Mouse (Mus musculus): ENCODE data around the gene Gm7544. TPM values are rescaled to one million over a fixed set of nuclear protein-coding genes. Genes with fewer than 3 reads are reported as not detected.
"Not testable (repeated sequence)": the region's sequence is repeated elsewhere in the genome, so short reads cannot be mapped to it uniquely, and the experiment has no call there.

The Gm7544 gene
- total RNA-seq, 2 experiments from 2014 or later = not detected

DNA sequence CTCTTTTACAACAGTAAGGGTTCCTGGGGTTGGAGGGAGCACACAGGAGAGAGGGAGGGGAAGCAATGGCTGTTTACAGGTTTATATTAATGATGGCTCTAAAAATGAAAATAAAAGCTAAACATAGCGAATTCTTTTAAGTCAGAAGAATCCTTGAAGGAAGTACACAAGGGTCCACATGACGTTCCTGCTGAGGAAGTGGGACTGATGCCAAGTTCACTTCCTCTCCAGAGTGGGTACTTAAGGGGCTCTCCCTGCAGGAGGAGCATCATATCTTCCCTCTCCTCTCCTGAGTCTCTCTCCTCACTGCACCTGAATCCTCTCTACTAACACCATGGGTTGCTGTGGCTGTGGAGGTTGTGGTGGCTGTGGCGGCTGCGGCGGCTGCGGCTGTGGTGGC, 31.2 kb downstream of the Gm7544 start, which contains the start of gene A030014E15Rik:
A030014E15Rik (plus strand) TSS at position 268 of the 400 bp plus-strand sequence.
- DNase-seq (ENCODE audit: low spot score in 2 of 2) = no peak

DNA sequence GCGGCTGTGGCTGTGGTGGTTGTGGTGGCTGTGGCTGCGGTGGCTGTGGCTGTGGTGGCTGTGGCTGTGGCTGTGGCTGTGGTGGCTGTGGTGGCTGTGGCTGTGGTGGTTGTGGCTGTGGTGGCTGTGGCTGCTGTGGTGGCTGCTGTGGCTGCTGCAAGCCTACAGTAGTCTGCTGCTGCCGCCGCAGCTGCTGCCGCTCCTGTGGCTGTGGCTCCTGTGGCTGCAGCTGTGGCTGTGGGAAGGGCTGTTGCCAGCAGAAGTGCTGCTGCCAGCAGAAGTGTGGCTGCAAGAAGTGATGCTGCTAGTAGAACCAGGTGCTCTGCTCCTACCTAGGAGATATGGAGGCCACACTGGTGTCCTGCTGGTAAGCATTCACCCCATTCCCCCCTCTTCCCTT, 42.4 kb downstream of the Gm7544 start:
- not testable (repeated sequence) for DNase-seq (ENCODE audit: low spot score in 2 of 2)

DNA sequence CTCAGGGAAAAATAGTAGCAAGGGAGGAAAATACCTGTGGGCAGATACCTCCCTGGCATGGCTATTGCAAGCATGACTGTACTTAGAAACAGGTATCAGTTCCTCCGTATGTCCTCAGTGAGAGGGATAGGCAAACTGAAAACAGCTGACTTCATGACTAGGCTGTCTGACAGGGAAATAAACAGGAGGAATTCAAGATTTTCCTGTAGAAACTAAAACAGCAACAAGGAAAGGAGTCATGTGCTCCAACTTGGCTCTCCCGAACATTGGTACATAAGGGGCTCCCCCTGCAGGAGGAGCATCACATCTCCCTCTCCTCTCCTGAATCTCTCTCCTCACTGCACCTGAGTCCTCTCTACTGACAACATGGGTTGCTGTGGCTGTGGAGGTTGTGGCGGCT, 42.8 kb downstream of the Gm7544 start, which contains the start of gene A030005L19Rik:
A030005L19Rik (plus strand) TSS at position 301 of the 400 bp plus-strand sequence.
- no peak for DNase-seq (ENCODE audit: low spot score in 2 of 2)

DNA sequence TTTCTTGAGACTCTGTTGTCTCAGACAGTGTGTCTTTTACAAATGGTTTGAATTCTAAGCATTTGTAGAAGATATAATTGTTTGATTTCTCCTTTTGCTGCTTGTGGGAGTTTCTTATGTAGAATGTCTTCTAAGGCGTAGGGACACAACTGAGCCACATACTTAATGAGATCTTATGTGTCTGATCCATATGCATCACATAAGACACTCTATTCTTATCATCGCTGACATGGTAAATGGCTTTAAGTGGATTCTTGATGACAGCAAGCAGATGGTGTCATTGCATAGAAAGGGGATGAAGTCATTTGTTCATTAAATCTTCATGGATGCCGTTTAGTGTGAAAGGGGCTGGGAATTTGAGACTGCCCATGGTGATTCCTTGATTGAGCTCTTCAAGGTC, 49.9 kb downstream of the Gm7544 start:
- no peak for DNase-seq (ENCODE audit: low spot score in 2 of 2)

Other genes starting within 250 kb of the Gm7544 start
- gene Mff, start 231.1 kb downstream of the Gm7544 start, total RNA-seq (2021) = 100 to 1,000 TPM; 272 to 287 TPM
- not detected for gene Tm4sf20, start 187.6 kb downstream of the Gm7544 start, total RNA-seq (2021)
- not detected for gene Gm47791, start 184.8 kb downstream of the Gm7544 start, total RNA-seq (2021)
- gene Agfg1, start 116.5 kb downstream of the Gm7544 start, total RNA-seq (2021) = 10 to 100 TPM; 80.2 to 85.8 TPM
- gene A030005L19Rik, start 42.7 kb downstream of the Gm7544 start, total RNA-seq (2021) = 1 to 10 TPM in 1 of 2 experiments, under 1 TPM in 1; 0.58 to 1.1 TPM
- not detected for gene A030014E15Rik, start 31.1 kb downstream of the Gm7544 start, total RNA-seq (2021)
- gene Gm6217, start 24.6 kb downstream of the Gm7544 start, total RNA-seq (2021) = not detected
- not detected for gene A030003K21Rik, start 12.6 kb downstream of the Gm7544 start, total RNA-seq (2021)
- not detected for gene Gm47955, start 4.3 kb upstream of the Gm7544 start, total RNA-seq (2021)
- not detected for gene Gm47959, start 44.5 kb upstream of the Gm7544 start, total RNA-seq (2021)
- gene Slc19a3, start 82.4 kb upstream of the Gm7544 start, total RNA-seq (2021) = 1 to 10 TPM; 1.2 to 2.0 TPM
- not detected for gene Krtap28-10, start 86.5 kb upstream of the Gm7544 start, total RNA-seq (2021)
- gene Gm47969, start 88.9 kb upstream of the Gm7544 start, total RNA-seq (2021) = not detected
- gene A030005K14Rik, start 103.4 kb upstream of the Gm7544 start, total RNA-seq (2021) = not detected
- gene Krtap28-13, start 104.9 kb upstream of the Gm7544 start, total RNA-seq (2021) = not detected
- gene Ccl20, start 160.8 kb upstream of the Gm7544 start, total RNA-seq (2021) = not detected
- gene Daw1, start 203.7 kb upstream of the Gm7544 start, total RNA-seq (2021) = 1 to 10 TPM; 1.2 to 2.2 TPM